Mouse (Mus musculus): Measurements from ENCODE around the gene Mcrip2. TPM values are rescaled to one million over a fixed set of nuclear protein-coding genes. Genes with fewer than 3 reads are reported as not detected.

The Mcrip2 gene
- total RNA-seq, 1 experiment from 2014 or later = 22.3 TPM

- no peak for ATAC-seq (replicated peaks; ENCODE audit: low read depth, poor library complexity, severe bottlenecking)
Measured at GRCm38 (mm10) chr17:25825311-25825710, 43.3 kb downstream of the Mcrip2 start.

- no peak for ATAC-seq (replicated peaks; ENCODE audit: low read depth, poor library complexity, severe bottlenecking)
Measured at GRCm38 (mm10) chr17:25824362-25825142, 44.0 kb downstream of the Mcrip2 start.

- ATAC-seq (replicated peaks; ENCODE audit: low read depth, poor library complexity, severe bottlenecking) = peak; percentile 85
Measured at GRCm38 (mm10) chr17:25823452-25823851, 45.1 kb downstream of the Mcrip2 start, which contains the start of gene Wdr24. Gene Wdr24 (plus strand): TSS chr17:25823627.

GRCm38 (mm10) chr17:25818851-25819780 lies 49.4 kb downstream of the Mcrip2 start:
- peak; percentile 33; the same call in 1 of the 2 replicates for ATAC-seq (replicated peaks; ENCODE audit: low read depth, poor library complexity, severe bottlenecking)

- no peak for ATAC-seq (replicated peaks; ENCODE audit: low read depth, poor library complexity, severe bottlenecking)
Measured at GRCm38 (mm10) chr17:25817662-25818061, 50.9 kb downstream of the Mcrip2 start.

Other genes with a start within 250 kb of the Mcrip2 start
- not detected in 2 replicates for gene Gng13, start 151.6 kb downstream of the Mcrip2 start, total RNA-seq (2017)
- gene Chtf18, start 141.3 kb downstream of the Mcrip2 start, total RNA-seq (2017) = 17.0 and 28.5 TPM in 2 replicates
- 3.0 and 3.9 TPM in 2 replicates for gene Rpusd1, start 141.1 kb downstream of the Mcrip2 start, total RNA-seq (2017)
- not detected in 2 replicates for gene Mslnl, start 132.7 kb downstream of the Mcrip2 start, total RNA-seq (2017)
- not detected in 2 replicates for gene Msln, start 114.4 kb downstream of the Mcrip2 start, total RNA-seq (2017)
- gene Narfl, start 95.0 kb downstream of the Mcrip2 start, total RNA-seq (2017) = 8.7 and 32.7 TPM in 2 replicates
- 13.6 and 28.4 TPM in 2 replicates for gene Haghl, start 83.1 kb downstream of the Mcrip2 start, total RNA-seq (2017)
- not detected in 2 replicates for gene Ccdc78, start 82.2 kb downstream of the Mcrip2 start, total RNA-seq (2017)
- gene Fam173a, start 75.9 kb downstream of the Mcrip2 start, total RNA-seq (2017) = 47.9 and 51.1 TPM in 2 replicates
- gene AC134908.4, start 73.1 kb downstream of the Mcrip2 start, total RNA-seq (2017) = 4.3 TPM in 1 of 2 replicates, not detected in the other
- 26.7 and 27.8 TPM in 2 replicates for gene Metrn, start 71.6 kb downstream of the Mcrip2 start, total RNA-seq (2017)
- gene Fbxl16, start 59.7 kb downstream of the Mcrip2 start, total RNA-seq (2017) = 0.18 TPM in 1 of 2 replicates, not detected in the other
- 10.2 and 21.0 TPM in 2 replicates for gene Wdr24, start 45.1 kb downstream of the Mcrip2 start, total RNA-seq (2017)
- gene Jmjd8, start 39.9 kb downstream of the Mcrip2 start, total RNA-seq (2017) = 15.4 and 21.7 TPM in 2 replicates
- gene Stub1, start 35.4 kb downstream of the Mcrip2 start, total RNA-seq (2017) = 60.4 and 84.7 TPM in 2 replicates
- gene Rhbdl1, start 31.5 kb downstream of the Mcrip2 start, total RNA-seq (2017) = 0.46 TPM in 1 of 2 replicates, not detected in the other
- gene Gm20683, start 27.0 kb downstream of the Mcrip2 start, total RNA-seq (2017) = not detected in 2 replicates
- 23.7 and 29.7 TPM in 2 replicates for gene Rhot2, start 23.9 kb downstream of the Mcrip2 start, total RNA-seq (2017)
- gene Wdr90, start 7.3 kb downstream of the Mcrip2 start, total RNA-seq (2017) = 18.6 and 23.8 TPM in 2 replicates
- 13.9 and 15.9 TPM in 2 replicates for gene Mettl26, start 6.3 kb upstream of the Mcrip2 start, total RNA-seq (2017)
- 0.78 and 1.0 TPM in 2 replicates for gene Wfikkn1, start 12.1 kb upstream of the Mcrip2 start, total RNA-seq (2017)
- 1.0 and 7.0 TPM in 2 replicates for gene Rab40c, start 51.0 kb upstream of the Mcrip2 start, total RNA-seq (2017)
- 50.4 and 62.4 TPM in 2 replicates for gene Pigq, start 76.2 kb upstream of the Mcrip2 start, total RNA-seq (2017)
- not detected in 2 replicates for gene Nhlrc4, start 76.2 kb upstream of the Mcrip2 start, total RNA-seq (2017)
- gene A930017K11Rik, start 83.8 kb upstream of the Mcrip2 start, total RNA-seq (2017) = not detected in 2 replicates
- gene Capn15, start 117.0 kb upstream of the Mcrip2 start, total RNA-seq (2017) = 4.1 and 4.6 TPM in 2 replicates
- gene Rab11fip3, start 200.8 kb upstream of the Mcrip2 start, total RNA-seq (2017) = 0.97 and 2.2 TPM in 2 replicates
- 11.8 and 16.0 TPM in 2 replicates for gene Decr2, start 221.6 kb upstream of the Mcrip2 start, total RNA-seq (2017)
- gene Nme4, start 226.8 kb upstream of the Mcrip2 start, total RNA-seq (2017) = 70.1 and 78.8 TPM in 2 replicates
- 2.4 and 9.3 TPM in 2 replicates for gene Tmem8, start 244.5 kb upstream of the Mcrip2 start, total RNA-seq (2017)

All from common myeloid progenitor, adult 5-6 weeks (primary cell).